Mouse (Mus musculus) activated CD4-positive, CD25-positive, alpha-beta regulatory T cell, adult 9 weeks (primary cell): ENCODE measurements around the gene Scyl1. TPM values are rescaled to one million over a fixed set of nuclear protein-coding genes. Genes with fewer than 3 reads are reported as not detected.

Experiments
- polyA plus RNA-seq: library from polyadenylated mRNA; unstranded; fragments of 100-300 nt; shearing (Covaris generic); gene quantifications from one replicate; pipeline ENCODE4 v1.2.1, GENCODE M21; 2017

Scyl1 gene
- 63.5 TPM for polyA plus RNA-seq

GRCm38 (mm10) chr19:5770925-5771860 is at the start of gene Scyl1:
TSS of gene Scyl1 (minus strand) at chr19:5771419.

GRCm38 (mm10) chr19:5740320-5741317 is 30.6 kb downstream of the Scyl1 start, which contains the start of gene Ltbp3:
TSS of gene Ltbp3 (plus strand) at chr19:5740904.

GRCm38 (mm10) chr19:5729444-5729815 is 41.8 kb downstream of the Scyl1 start, which contains the start of gene Fam89b:
TSS of gene Fam89b (minus strand) at chr19:5729653.

GRCm38 (mm10) chr19:5725767-5726515 is 45.3 kb downstream of the Scyl1 start, which contains the start of gene Ehbp1l1:
TSS of gene Ehbp1l1 (minus strand) at chr19:5726317.

Other genes with a start within 250 kb of the Scyl1 start
- gene Ovol1, start 210.8 kb downstream of the Scyl1 start, polyA plus RNA-seq: not detected
- 21.4 TPM for gene Ap5b1, start 203.4 kb downstream of the Scyl1 start, polyA plus RNA-seq
- 145 TPM for gene Rnaseh2c, start 169.5 kb downstream of the Scyl1 start, polyA plus RNA-seq
- gene Kat5, start 161.2 kb downstream of the Scyl1 start, polyA plus RNA-seq: 51.5 TPM
- gene Rela, start 133.9 kb downstream of the Scyl1 start, polyA plus RNA-seq: 151 TPM
- gene Sipa1, start 107.7 kb downstream of the Scyl1 start, polyA plus RNA-seq: 75.3 TPM
- gene Map3k11, start 82.7 kb downstream of the Scyl1 start, polyA plus RNA-seq: 26.1 TPM
- gene Pcnx3, start 82.5 kb downstream of the Scyl1 start, polyA plus RNA-seq: 64.4 TPM
- gene Kcnk7, start 67.1 kb downstream of the Scyl1 start, polyA plus RNA-seq: 3.6 TPM
- 74.6 TPM for gene Ehbp1l1, start 45.1 kb downstream of the Scyl1 start, polyA plus RNA-seq
- 52.3 TPM for gene Fam89b, start 41.8 kb downstream of the Scyl1 start, polyA plus RNA-seq
- gene Ltbp3, start 30.5 kb downstream of the Scyl1 start, polyA plus RNA-seq: not detected
- 300 TPM for gene Frmd8, start 103.9 kb upstream of the Scyl1 start, polyA plus RNA-seq
- gene Slc25a45, start 106.4 kb upstream of the Scyl1 start, polyA plus RNA-seq: 52.4 TPM
- gene Tigd3, start 122.7 kb upstream of the Scyl1 start, polyA plus RNA-seq: 1.1 TPM
- gene Dpf2, start 141.6 kb upstream of the Scyl1 start, polyA plus RNA-seq: 198 TPM
- 0.26 TPM for gene Cdc42ep2, start 153.4 kb upstream of the Scyl1 start, polyA plus RNA-seq
- 49.8 TPM for gene Pola2, start 192.8 kb upstream of the Scyl1 start, polyA plus RNA-seq
- not detected for gene Slc22a20, start 214.7 kb upstream of the Scyl1 start, polyA plus RNA-seq
- 80.8 TPM for gene Capn1, start 244.5 kb upstream of the Scyl1 start, polyA plus RNA-seq